Mouse (Mus musculus) thymus, adult 2 months (tissue): ENCODE measurements around the gene Piga. TPM values are rescaled to one million over a fixed set of nuclear protein-coding genes. Genes with fewer than 3 reads are reported as not detected.
A peak's percentile ranks its signal among the peaks of the same experiment; 100 is the strongest.

Source experiments
- DNase-seq: peaks from one replicate; pipeline ENCODE4 v3.0.0; 2021
- H3K27ac ChIP-seq: fragments of 200-500 bp; 2 replicates; pipeline ENCODE4 v1.5.1; 2012; ENCODE audit warnings: low read length, control low read depth; ENCODE audit not compliant: control insufficient read depth, insufficient read depth
- H3K27me3 ChIP-seq: fragments of 200-500 bp; 2 replicates; pipeline ENCODE4 v1.6.1; 2012; ENCODE audit warnings: mild to moderate bottlenecking, low read length, moderate library complexity, mixed read lengths; ENCODE audit not compliant: control insufficient read depth, insufficient read depth
- H3K36me3 ChIP-seq: fragments of 200-500 bp; 2 replicates; pipeline ENCODE4 v1.6.1; 2012; ENCODE audit warnings: mild to moderate bottlenecking, low read length, moderate library complexity; ENCODE audit not compliant: control insufficient read depth, insufficient read depth
- H3K4me1 ChIP-seq: fragments of 200-500 bp; replicated peaks from 2 replicates; pipeline ENCODE4 v1.6.1; 2012; ENCODE audit warnings: low read length; ENCODE audit not compliant: control insufficient read depth, insufficient read depth
- H3K4me3 ChIP-seq: fragments of 200-500 bp; 2 replicates; pipeline ENCODE4 v1.5.1; 2012; ENCODE audit warnings: mild to moderate bottlenecking, low read length, control low read depth, moderate library complexity; ENCODE audit not compliant: control insufficient read depth, insufficient read depth
- CTCF ChIP-seq: fragments of 200-500 bp; IDR thresholded peaks from 2 replicates; pipeline ENCODE4 v1.5.1; 2012; ENCODE audit warnings: mild to moderate bottlenecking, control low read depth, low read length, moderate library complexity, borderline replicate concordance; ENCODE audit not compliant: control insufficient read depth, poor library complexity, insufficient read depth; ENCODE audit errors: extremely low read depth
- POLR2A ChIP-seq: fragments of 200-500 bp; IDR thresholded peaks from 2 replicates; pipeline ENCODE4 v1.6.1; 2012; ENCODE audit warnings: mild to moderate bottlenecking, low read length, control low read depth, moderate library complexity; ENCODE audit not compliant: control insufficient read depth, poor library complexity, insufficient read depth; ENCODE audit errors: extremely low read depth
- WGBS: fragments of 180-500 bp; shearing (Covaris S2); methylation state at CpG from one replicate; pipeline ENCODE4 v1.1.7; 2018; 5-methylcytosine and 5-hydroxymethylcytosine counted together
- polyA plus RNA-seq: library from polyadenylated mRNA; depleted of rRNA; stranded (reverse); fragments of >200 nt; gene quantifications from 2 replicates; pipeline ENCODE4 v1.2.3, GENCODE M21; 2012; rRNA removed

The Piga gene
- polyA plus RNA-seq: 7.2 and 7.4 TPM in 2 replicates

DNA sequence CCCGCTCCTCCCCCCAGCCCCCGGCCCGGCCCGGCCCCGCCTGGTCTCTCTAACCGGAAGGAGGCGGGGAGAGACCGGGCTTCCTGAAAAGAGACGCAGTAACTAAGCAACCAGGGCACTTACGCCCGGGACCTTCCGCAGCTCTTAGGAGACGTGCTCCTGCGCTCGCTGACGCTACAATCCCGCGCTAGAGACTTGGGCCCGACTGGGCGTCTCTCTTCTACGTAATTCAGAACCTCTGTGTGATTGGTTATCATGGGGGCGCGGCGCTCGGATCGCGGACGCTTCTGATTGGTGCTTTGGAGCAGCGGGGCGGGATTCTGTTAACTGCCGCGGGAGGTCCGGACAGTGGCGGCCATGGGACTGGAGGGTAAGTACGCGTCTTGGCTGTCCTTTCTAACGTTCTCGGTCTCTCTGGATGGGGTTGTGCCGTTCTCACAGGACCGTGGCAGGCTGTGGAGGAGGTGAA, at the start of gene Piga:
TSS of gene Piga (plus strand) at position 317 of the 469 bp plus-strand sequence.
- peak within 1 kb of the TSS; percentile 63 for H3K27ac ChIP-seq
- no peaks in the 10 kb centered on the region for H3K27me3 ChIP-seq
- peak; percentile 60; the same call in 1 of the 2 replicates for TF ChIP-seq CTCF
- peak; percentile 52; the same call in 1 of the 2 replicates for TF ChIP-seq POLR2A
- H3K36me3 ChIP-seq: peaks cover 10% of the 10 kb centered on the region
- no peaks in the 10 kb centered on the region; the same call in 1 of the 2 replicates for H3K4me1 ChIP-seq
- peak within 1 kb of the TSS; percentile 97 for H3K4me3 ChIP-seq
- DNase-seq: peak; percentile 83
- WGBS: under 1% methylated on average over 40 of the region's 40 CpGs

DNA sequence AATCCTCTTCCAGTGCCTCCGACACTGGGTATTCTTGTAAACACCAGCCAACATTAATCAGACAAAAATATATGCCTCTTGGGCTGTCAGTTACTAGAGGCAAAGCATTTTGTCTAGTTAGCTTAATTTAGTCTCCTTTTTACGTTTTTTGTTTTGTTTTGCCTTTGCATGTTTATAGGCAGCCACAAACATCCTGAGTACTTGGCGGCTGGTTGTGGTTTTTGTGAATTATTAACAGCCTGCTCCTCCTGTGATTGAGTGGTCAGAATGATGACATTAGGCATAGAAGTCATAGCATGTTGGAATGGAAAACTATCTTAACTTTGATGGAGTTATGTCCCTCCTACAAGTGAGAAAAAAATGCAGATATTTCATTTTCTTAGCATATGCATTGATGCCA, 49.0 kb upstream of the Piga start:
- no peak for TF ChIP-seq POLR2A
- TF ChIP-seq CTCF: no peak
- H3K36me3 ChIP-seq: no peaks in the 10 kb centered on the region
- no peaks in the 10 kb centered on the region for H3K4me1 ChIP-seq
- H3K27me3 ChIP-seq: no peaks in the 10 kb centered on the region
- no peak for DNase-seq
- WGBS: 85% methylated on average over 3 of the region's 3 CpGs
- no peak overlapping the region for H3K4me3 ChIP-seq
- H3K27ac ChIP-seq: no peak overlapping the region

DNA sequence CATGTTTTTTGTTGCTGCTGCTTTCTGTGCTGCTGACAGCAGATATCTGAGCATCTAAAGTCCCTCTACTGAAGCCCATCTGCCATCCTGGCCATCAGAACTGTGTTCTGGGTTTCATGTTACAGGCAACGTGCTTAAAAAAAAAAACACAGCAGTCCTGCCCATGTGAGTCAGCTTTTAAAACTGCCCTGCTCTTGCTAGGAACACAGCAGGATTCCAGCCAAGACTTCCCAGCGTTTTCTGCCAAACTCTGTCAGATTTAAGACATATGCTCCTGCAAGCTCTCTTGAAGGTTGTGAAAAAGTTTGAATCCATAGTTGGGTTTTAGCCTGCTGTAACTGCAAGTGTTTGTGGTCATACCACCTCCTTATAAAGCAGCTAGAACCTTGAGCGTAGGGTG, 46.5 kb upstream of the Piga start, which contains the start of gene Vegfd:
TSS of gene Vegfd (plus strand) at position 298 of the 400 bp plus-strand sequence.
- WGBS: 71% methylated on average over 3 of the region's 3 CpGs
- no peak for TF ChIP-seq POLR2A
- TF ChIP-seq CTCF: no peak
- no peaks in the 10 kb centered on the region for H3K36me3 ChIP-seq
- no peaks in the 10 kb centered on the region for H3K4me1 ChIP-seq
- no peaks in the 10 kb centered on the region for H3K27me3 ChIP-seq
- H3K4me3 ChIP-seq: no peak within 1 kb of the TSS
- no peak for DNase-seq
- no peak within 1 kb of the TSS for H3K27ac ChIP-seq

DNA sequence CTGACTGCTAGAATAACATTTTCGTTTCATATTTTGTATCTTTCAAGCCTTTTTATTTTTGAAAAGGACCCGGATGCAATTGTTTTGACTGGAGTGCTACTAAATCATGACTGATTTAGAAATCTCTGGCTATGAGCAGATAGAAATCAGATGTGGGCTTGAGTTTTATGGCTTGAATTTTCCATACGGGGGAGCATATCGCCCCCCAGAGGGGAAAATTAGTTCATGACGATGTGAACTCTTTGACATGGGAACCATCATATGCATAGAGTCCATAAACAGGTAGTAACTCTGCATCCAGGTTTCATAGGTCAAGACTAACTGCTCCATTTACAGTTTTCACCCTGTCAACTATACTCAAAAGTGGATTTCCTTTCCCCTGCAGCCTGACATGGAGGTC, 45.0 kb upstream of the Piga start:
- Histone ChIP-seq H3K27me3 (no peaks in the 10 kb centered on the region), H3K4me1 (no peaks in the 10 kb centered on the region), H3K27ac (no peak overlapping the region), H3K4me3 (no peak overlapping the region), H3K36me3 (no peaks in the 10 kb centered on the region)
- DNase-seq: no peak
- 45% methylated on average over 5 of the region's 5 CpGs for WGBS
- TF ChIP-seq POLR2A: no peak
- TF ChIP-seq CTCF: no peak

DNA sequence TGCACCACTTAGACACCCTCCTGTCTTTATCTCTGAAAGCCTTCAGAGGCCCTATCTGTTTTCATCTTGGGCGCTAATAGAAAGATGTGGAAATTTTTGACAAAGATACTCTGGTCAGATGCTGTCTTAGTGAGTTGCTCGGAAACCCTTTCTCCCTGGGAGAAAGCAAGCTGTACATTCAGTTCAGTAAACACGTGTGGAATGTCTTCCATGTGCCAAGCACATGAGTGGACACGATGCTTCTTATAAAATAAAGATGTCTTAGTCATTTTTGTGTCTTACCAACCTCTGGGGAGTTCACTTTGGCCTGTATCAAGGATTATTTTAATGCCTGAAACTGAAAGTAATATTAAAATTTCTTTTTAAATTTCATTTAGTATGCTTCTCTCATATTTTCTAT, 39.9 kb upstream of the Piga start:
- no peaks in the 10 kb centered on the region for H3K27me3 ChIP-seq
- TF ChIP-seq POLR2A (no peak), CTCF (no peak)
- WGBS: 91% methylated on average over 4 of the region's 4 CpGs
- H3K36me3 ChIP-seq: no peaks in the 10 kb centered on the region
- H3K4me1 ChIP-seq: peaks cover 5% of the 10 kb centered on the region
- H3K27ac ChIP-seq: no peak overlapping the region
- H3K4me3 ChIP-seq: no peak overlapping the region
- DNase-seq: no peak

DNA sequence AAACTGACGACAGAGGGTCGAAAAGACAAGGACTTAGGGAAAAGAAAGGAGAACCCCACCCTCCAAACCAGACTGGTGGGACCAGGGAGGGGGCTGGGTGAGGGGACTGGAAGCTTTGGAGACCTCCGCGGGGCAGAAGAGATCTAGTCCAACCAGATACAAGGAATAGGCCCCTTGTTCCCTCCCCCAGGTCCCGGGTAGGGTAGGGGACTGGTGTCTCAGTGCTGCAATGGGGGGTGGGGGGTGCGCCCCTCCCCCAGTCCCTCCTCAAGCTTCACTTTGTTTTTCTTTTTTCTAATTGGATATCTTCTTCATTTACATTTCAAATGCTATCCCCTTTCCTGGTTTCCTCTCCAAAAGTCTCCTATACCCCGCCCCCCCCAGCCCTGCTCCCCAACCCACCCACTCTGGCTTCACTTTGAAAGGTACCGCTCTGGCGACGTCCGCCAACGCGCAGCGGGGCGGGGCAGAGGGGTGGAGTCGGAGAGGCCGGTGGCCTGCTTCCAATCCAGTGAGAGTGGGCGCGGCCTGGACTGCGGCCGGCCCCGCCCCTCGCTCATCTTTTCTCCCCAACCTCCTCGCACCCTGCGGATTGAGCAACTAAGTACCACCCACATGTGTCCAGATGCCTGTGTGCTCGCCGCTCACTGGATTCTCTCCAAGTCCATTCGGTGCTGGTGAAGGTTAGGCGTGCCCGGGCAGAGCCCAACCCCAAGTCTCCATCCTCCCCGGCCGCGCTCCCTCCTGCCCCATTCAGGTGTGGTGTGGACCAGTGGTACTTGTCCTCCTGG, 37.8 kb upstream of the Piga start:
- Histone ChIP-seq H3K27me3 (no peaks in the 10 kb centered on the region), H3K4me3 (peak overlapping the region; percentile 35), H3K4me1 (peaks cover 5% of the 10 kb centered on the region), H3K36me3 (no peaks in the 10 kb centered on the region), H3K27ac (no peak overlapping the region)
- TF ChIP-seq POLR2A (no peak), CTCF (no peak)
- 1% methylated on average over 29 of the region's 33 CpGs for WGBS
- peak; percentile 78 for DNase-seq

DNA sequence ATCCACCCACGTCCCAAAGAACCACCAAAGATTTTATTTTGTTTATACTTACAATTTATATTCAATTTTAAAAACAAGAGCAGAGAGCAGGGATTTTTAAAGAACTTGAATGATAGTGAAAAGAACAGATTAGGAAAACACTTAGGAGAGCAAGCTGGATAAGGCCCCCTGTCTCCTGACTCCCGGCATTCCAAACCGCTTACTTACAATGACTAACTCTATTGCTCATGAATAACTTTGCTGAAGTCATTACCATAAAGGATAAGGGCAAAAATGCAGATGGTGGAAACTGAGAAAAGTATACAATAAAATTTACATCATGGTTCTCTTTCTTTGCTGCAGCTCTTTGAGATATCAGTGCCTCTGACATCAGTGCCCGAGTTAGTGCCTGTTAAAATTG, 25.5 kb upstream of the Piga start:
- 87% methylated on average over 4 of the region's 4 CpGs for WGBS
- no peak overlapping the region for H3K4me3 ChIP-seq
- no peak for DNase-seq
- no peaks in the 10 kb centered on the region for H3K4me1 ChIP-seq
- H3K36me3 ChIP-seq: no peaks in the 10 kb centered on the region
- TF ChIP-seq CTCF (no peak), POLR2A (no peak)
- no peak overlapping the region for H3K27ac ChIP-seq
- no peaks in the 10 kb centered on the region for H3K27me3 ChIP-seq
